Mouse (Mus musculus) c-Kit-negative CD71-positive TER-119-positive erythroid progenitor cells, embryonic 14.5 days (primary cell): ENCODE results near the gene Galk2.
A peak's percentile ranks its signal among the peaks of the same experiment; 100 is the strongest.

Experiments
- DNase-seq: peaks from one replicate; pipeline ENCODE4 v3.0.0-alpha.2; 2013; ENCODE audit warnings: low read depth, low spot score

Gene Galk2

DNA sequence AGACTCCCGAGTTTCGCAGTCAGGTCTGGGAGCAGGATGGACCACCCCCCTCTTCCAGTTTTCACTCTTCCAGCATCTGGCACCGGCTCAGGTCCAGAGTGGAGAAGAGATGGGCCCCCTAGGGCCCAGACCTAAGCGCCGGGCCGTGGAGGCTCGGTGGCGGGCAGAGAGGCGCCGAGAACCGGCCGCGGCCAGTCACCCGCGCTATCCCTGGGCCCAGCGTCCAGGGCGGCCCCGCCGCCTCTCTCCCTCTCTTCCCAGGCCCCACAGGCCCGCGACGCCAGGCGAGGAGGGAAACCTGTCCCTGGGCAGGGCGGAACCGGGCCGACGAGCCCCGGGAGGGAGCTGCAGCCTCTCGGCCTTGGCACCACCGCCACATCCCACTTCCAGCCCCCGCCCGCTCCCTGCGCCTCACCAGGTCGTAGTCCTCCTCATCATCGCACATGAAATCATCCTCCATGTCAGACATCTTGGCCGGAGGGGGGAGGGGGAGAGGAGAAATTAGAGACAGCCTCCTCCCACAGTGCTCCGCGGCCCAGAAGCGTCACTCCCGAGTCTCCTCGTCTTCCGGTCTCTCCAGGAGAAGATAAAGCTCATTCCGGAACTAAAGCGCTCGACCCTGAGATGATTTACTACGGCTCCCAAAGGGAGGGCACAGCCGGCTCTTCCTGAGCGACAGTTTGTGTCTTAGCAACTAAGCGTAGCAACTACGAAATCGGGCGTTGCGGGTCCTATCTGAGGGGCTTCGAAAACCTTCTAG lies at the start of gene Galk2, which contains the start of gene Cops2:
Galk2 (plus strand) TSS at position 589 of the 760 bp plus-strand sequence.
Cops2 (minus strand) TSS at position 619 of the 760 bp plus-strand sequence.
- DNase-seq = peak; percentile 97

GRCm38 (mm10) chr2:125809551-125809950 lies 49.4 kb upstream of the Galk2 start:
- no peak for DNase-seq

DNA sequence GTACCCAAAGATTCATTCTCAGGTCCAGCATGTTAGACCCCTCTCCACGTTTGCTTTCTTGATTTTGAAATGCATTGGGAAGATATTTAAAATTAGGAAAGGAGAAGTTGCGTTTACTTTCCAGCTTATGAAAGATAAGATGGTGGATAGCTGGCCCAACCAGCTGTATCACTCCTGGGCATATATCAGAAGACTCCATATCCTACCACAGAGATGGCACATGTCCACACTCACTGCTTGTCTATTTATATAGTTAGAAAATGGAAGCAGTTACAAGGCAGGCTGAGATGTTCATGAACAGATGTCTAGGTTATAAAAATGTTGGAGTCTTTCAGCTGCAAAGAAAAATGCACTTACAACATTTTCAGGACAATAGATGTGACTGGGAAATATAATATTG lies 47.6 kb upstream of the Galk2 start:
- no peak for DNase-seq

GRCm38 (mm10) chr2:125813972-125814595 lies 44.8 kb upstream of the Galk2 start:
- no peak for DNase-seq

- DNase-seq = no peak
These were observed 38.5 kb upstream of the Galk2 start for GRCm38 (mm10) chr2:125820397-125820796.

DNA sequence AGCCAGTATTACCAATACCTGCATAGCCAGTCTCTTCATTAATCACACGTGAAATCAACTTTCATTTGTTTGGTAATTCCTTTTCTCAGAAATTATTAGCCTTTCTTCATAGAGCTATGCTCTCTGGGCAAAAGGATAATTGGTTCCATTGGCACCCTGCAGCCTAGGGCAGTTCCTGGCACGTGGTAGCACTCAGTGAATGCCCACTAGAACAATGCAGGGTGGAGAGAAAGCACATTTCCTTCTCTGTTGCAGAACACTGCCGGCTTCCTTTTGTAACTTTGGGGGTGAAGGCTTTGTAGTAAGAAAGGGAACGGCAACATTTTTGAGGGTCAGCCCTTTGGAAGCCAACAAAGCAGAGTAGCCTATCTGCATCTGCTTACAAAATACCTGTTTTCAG lies 32.7 kb upstream of the Galk2 start:
- DNase-seq = no peak

DNA sequence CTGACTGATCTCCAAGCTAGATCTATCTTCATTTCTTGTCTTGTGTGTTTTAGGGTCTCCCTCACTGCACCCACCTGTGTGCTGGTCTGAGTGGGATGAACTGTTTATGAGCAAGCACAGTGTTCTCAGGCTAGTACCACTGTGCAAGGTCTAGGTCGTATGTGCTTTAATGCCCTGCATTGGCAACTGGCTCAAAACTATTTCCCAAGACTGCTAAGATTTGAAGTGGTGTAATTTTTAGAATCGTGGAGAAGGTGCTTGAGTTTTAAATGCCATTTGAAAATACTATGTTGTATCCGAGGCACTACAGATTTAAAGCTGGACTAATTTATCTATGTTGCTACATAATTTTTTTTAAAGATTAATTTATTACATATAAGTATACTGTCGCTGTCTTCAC lies 31.0 kb upstream of the Galk2 start:
- no peak for DNase-seq

DNA sequence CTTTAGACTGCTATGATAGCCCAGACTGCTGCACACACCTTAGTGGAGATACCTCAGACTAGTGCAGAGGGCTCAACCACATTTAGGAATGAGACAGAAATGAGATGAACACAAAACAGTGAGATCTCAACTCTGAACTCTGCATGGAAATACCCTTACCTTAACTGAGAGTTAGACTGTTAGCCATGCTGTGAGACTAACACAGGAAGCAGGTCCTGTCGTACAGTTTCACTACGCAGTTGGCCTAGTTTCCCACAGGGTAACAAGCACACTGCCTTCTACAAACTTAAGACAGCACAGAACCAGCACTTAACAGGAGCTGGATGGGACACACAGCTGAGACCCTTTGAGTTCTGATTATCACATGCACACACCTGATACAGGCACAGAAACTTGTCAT lies 29.0 kb upstream of the Galk2 start:
- no peak for DNase-seq

GRCm38 (mm10) chr2:125838091-125838490 lies 20.8 kb upstream of the Galk2 start:
- no peak for DNase-seq

DNA sequence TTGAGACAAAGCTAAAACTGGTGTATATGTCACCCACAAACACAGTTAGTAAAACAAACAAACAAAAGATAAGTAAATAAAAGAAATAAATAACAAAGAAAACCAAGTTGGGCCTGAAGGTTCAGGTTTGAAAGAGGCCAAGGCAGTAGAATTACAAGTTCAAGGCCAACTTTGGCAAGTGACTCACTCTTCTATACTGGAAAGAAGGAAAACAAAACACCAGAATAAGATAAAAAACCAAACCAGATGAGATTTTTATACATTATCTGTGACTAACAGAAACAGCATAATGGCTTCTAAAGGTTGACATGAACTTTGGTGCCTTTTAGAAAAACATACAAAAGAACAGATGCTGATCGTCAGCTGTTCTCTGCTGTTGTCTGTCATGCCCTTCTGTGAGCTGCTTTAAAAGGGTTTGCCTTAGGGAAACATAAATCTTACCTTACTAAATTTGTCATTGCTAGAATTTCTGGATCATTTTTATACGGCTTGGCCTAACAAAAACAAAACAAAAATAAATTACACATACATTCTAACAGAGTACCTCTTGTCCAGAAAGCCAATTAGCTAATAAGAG lies 20.1 kb upstream of the Galk2 start:
- no peak for DNase-seq

DNA sequence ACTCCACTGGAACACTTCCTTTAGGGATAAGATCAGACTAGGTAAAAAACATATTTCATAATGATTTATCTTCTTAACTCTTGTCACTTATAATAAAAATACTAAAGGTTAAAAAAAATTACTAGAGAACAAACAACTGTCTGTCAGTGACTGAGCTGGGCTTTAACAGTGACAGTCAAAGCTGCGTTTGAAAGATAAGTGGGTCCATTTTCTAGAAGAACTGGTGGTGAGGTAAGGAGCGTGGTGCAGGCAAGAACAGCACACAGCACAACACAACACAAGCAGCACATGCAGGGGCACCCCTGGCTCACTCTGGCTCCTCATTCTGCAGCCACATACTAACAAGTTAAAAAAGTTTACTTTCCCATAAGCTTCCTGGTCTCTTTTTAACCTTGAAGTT lies 7.7 kb upstream of the Galk2 start:
- DNase-seq = no peak

- no peak for DNase-seq
These were observed 1.2 kb upstream of the Galk2 start for GRCm38 (mm10) chr2:125857707-125858106.

DNA sequence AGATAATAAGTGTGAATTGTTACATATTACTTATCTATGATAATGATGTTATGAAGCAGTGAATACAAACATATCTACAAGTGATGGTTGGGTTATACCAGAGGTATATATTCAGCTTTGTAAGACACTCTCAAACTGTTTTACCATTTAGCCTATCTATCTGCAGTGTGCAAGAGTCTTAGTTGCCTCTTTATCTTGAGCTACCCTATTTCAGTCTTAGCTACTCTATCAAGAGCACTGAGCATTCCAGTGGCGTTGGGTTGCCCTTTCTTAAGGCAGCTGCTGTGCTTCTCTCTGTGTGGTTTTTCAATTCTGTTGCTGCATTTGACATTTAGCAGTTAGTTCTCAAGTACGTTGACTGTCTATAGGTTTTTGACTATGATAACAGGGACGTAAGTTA lies 4.9 kb downstream of the Galk2 start:
- no peak for DNase-seq

DNA sequence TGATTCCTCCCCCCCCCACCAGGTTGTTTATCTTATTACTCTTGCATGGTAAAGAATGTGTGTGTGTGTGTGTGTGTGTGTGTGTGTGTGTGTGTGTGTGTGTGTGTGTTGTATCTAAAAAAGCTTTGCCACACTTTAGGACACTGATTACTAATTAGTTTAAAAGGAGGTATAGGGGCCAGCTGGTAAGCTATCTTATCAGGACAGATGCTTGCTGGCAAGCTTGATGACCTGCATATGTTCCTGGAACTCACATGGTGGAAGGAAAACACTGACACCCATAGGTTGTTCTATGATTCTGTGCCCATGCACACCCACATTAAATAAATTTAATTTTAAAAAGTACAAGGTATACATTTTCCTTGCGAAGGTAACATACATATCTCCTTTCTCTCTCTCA lies 5.6 kb downstream of the Galk2 start:
- no peak for DNase-seq

DNA sequence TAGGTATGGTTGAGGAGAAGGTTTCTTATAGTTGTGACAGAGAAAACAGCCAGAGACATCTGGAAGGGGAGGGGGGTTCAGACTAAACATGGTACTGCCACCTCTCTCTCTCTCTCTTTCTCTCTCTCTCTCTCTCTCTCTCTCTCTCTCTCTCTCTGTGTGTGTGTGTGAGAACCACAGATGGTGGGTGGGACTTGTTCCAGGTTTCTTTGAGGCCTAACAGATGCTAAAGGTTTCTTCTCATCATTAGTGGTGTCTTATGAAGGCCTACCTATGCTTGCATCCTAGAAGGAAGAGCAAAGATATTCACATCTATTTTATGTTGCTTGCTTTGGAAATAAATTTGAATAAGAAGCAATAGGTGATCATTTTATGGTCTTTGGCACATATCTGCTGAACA lies 6.7 kb downstream of the Galk2 start:
- no peak for DNase-seq

DNA sequence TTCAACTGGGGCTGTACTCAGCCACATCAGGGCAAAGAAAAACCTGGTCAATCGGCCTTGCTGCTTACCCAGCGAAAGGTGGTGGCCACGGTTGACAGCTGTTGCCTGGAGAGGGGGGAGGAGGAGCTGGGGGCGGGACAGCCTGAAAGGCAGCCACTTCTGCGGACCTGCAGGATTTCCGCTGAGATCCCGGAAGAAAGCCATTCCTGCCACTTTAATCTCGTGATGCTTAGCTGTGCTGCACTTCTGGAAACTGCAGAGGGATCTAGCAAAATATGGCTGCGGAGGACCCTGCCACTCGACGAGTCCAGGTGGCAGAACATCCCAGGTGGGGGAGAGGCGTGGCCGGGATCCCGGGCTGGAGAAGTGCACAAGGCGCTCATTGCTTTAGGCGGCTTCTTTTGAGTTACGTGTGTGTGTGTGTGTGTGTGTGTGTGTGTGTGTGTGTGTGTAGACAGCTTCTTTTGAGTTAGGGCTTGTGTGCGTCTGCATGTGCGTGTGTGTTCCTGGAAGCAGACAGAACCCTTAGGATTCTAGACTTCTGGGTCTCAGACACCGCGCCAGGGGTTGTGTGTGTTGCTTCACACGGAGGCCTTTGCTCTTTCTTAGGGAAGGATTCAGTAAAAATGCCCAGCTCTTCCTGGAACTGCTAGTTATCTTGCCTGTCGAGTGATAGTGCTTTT lies 7.3 kb downstream of the Galk2 start:
- DNase-seq = no peak

GRCm38 (mm10) chr2:125868301-125868700 lies 9.4 kb downstream of the Galk2 start:
- no peak for DNase-seq

GRCm38 (mm10) chr2:125870159-125870558 lies 11.2 kb downstream of the Galk2 start:
- DNase-seq = no peak

DNA sequence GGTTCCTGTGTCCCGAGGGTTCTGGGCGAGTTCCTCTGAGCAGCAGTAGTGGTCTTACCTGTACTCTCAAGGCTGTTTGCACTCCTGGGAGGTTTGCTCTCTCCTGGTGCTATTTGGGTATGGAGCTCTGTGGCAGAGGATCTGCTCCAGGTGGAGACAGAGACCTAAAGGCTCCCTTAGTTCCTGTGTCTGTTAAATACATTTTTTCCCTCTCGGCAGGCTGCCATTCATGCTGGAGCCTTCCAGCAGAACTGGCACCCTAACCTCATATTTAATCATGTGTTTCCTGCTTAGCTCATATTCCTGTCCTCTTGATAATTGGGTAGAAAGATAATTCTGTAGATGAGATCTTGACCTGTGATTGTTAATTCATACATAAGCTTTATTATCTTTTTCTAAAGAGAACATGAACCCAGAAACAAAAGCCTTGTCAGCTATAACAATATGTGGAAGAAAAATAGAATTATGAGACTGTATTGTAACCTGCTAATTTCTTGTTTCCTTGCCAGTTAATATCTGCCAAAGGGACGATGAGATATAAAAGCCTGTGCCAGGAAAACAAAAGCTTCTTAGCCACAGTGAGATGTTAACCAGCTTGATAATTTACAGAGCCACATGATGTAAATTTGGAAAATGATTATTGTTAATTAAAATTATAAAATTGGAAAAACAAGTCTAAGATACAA lies 27.1 kb downstream of the Galk2 start:
- DNase-seq = no peak

GRCm38 (mm10) chr2:125893096-125893495 lies 34.2 kb downstream of the Galk2 start:
- DNase-seq = no peak

DNA sequence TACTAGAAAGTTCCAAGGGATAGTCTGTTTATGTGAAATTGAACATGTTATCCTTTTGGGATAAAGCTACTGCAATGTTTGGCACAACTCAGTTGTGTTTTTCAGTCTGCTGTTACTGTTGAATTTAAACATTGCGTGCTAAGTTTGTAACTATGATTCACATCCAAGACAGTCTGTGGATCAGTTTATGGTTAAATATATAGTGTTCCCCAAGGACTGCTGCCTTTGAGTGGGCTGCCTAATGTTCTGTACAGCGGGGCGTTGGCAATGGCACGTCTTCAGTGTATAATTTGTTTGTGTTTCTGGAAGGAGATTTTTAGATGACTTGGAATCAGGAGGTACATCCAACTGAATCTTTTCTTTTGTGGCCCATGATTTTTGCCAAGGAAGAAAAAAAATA lies 36.2 kb downstream of the Galk2 start:
- DNase-seq = no peak

DNA sequence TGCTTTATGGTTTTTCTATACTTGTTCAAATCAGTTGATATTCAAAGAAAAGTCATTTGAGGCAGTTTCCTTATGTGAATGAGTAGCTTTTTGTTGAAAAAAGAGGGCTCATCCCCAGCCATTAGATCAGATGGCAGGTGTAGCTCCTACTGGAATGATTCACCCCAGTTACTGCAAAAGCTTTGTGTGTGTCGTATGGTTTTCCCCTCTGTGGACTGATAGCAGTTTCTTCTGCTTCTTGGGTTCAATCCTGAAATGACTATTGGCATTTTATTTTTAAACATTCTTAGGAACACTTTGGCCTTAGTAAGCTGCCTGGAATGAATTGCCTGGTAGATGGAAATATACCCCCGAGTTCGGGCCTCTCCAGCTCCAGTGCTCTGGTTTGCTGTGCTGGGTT lies 37.4 kb downstream of the Galk2 start:
- DNase-seq = no peak
